Mouse (Mus musculus) stomach, embryonic 14.5 days (tissue): Measurements from ENCODE around the gene Klf15. TPM values are rescaled to one million over a fixed set of nuclear protein-coding genes. Genes with fewer than 3 reads are reported as not detected.

Experiments used
- ATAC-seq: fragments of 200-750 bp; cut with Nextera tagmentation; 2 replicates; pipeline ENCODE4 v1.8.0; 2017; ENCODE audit warnings: low read depth, moderate TSS enrichment; ENCODE audit not compliant: insufficient number of reproducible peaks, insufficient read depth, low FRiP score
- H3K27ac ChIP-seq: fragments of 300-500 bp; sonication (generic); 2 replicates; pipeline ENCODE4 v1.5.1; 2014; ENCODE audit warnings: mild to moderate bottlenecking, low read length, moderate library complexity, mixed read lengths
- H3K27me3 ChIP-seq: fragments of 300-500 bp; sonication (generic); 2 replicates; pipeline ENCODE4 v1.6.1; 2014; ENCODE audit warnings: low read length, control low read depth, mixed read lengths; ENCODE audit not compliant: control insufficient read depth, insufficient read depth
- H3K36me3 ChIP-seq: fragments of 300-500 bp; sonication (generic); 2 replicates; pipeline ENCODE4 v1.6.1; 2014; ENCODE audit warnings: mild to moderate bottlenecking, control low read depth, low read length, moderate library complexity, mixed read lengths; ENCODE audit not compliant: control insufficient read depth, insufficient read depth
- H3K4me1 ChIP-seq: fragments of 300-500 bp; sonication (generic); 2 replicates; pipeline ENCODE4 v1.6.1; 2014; ENCODE audit warnings: low read length, control low read depth, mixed read lengths; ENCODE audit not compliant: control insufficient read depth, insufficient read depth
- H3K4me2 ChIP-seq: fragments of 300-500 bp; sonication (generic); replicated peaks from 2 replicates; pipeline ENCODE4 v1.6.1; 2014; ENCODE audit warnings: low read depth, low read length, control low read depth
- H3K4me3 ChIP-seq: fragments of 300-500 bp; sonication (generic); 2 replicates; pipeline ENCODE4 v1.5.1; 2014; ENCODE audit warnings: low read depth, low read length, control low read depth
- H3K9ac ChIP-seq: fragments of 300-500 bp; sonication (generic); replicated peaks from 2 replicates; pipeline ENCODE4 v1.6.1; 2014; ENCODE audit warnings: low read depth, mild to moderate bottlenecking, control low read depth, low read length, moderate library complexity, mixed read lengths
- H3K9me3 ChIP-seq: fragments of 300-500 bp; sonication (generic); 2 replicates; pipeline ENCODE4 v1.6.1; 2016; ENCODE audit warnings: low read depth, low read length, control low read depth; ENCODE audit not compliant: control insufficient read depth
- WGBS: fragments of 180-500 bp; shearing (Covaris S2); extraction: QIAGEN DNeasy Blood & Tissue Kit; methylation state at CpG from one replicate; pipeline ENCODE4 v1.1.7; 2014; 5-methylcytosine and 5-hydroxymethylcytosine counted together
- polyA plus RNA-seq: library from polyadenylated mRNA; unstranded; fragments of >200 nt; fragmentation: Nextera tagmentation; extraction: Ambion mirVana; gene quantifications from 2 replicates; pipeline ENCODE4 v1.2.1, GENCODE M21; 2014

The Klf15 gene
- polyA plus RNA-seq, 1 experiment from 2014 or later = 3.8 TPM

GRCm38 (mm10) chr6:90501222-90501940 lies 39.0 kb downstream of the Klf15 start:
- no peak overlapping the region for H3K4me3 ChIP-seq
- no peak overlapping the region for H3K27ac ChIP-seq
- no peaks in the 10 kb centered on the region for H3K36me3 ChIP-seq
- no peaks in the 10 kb centered on the region for H3K27me3 ChIP-seq
- H3K4me2 ChIP-seq = no peak overlapping the region
- no peaks in the 10 kb centered on the region for H3K9me3 ChIP-seq
- H3K4me1 ChIP-seq = 0 out of 2 replicates have a peak, but pooled peaks cover 5% of the 10 kb centered on the region
- no peak for ATAC-seq
- no peak overlapping the region for H3K9ac ChIP-seq
- 70% methylated on average over 8 of the region's 8 CpGs for WGBS

DNA sequence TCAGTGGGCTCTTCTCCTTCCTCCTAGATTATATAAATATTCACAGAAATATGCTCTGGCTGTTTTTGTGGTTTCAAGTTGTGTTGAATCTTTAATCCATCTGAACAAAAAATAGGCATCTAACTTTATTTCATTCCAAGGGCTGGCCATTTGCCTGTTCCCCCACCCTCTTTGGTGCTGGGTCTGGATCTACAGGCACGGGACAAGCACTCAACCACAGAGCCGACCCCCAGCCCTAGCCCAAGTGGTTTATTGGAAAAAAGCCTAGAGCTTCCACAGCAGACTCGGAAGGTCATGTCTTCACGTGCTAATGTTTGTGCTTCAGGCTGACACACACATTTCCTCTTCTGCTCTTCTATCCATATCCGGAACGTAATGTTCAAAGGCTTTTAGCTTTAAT lies 43.5 kb downstream of the Klf15 start:
- no peak overlapping the region for H3K9ac ChIP-seq
- H3K36me3 ChIP-seq = no peaks in the 10 kb centered on the region
- H3K4me2 ChIP-seq = no peak overlapping the region
- 24% methylated on average over 6 of the region's 6 CpGs for WGBS
- peaks cover 19% of the 10 kb centered on the region; the same call in 1 of the 2 replicates for H3K4me1 ChIP-seq
- H3K27ac ChIP-seq = no peak overlapping the region
- no peaks in the 10 kb centered on the region for H3K9me3 ChIP-seq
- H3K27me3 ChIP-seq = no peaks in the 10 kb centered on the region
- no peak overlapping the region for H3K4me3 ChIP-seq
- no peak for ATAC-seq

DNA sequence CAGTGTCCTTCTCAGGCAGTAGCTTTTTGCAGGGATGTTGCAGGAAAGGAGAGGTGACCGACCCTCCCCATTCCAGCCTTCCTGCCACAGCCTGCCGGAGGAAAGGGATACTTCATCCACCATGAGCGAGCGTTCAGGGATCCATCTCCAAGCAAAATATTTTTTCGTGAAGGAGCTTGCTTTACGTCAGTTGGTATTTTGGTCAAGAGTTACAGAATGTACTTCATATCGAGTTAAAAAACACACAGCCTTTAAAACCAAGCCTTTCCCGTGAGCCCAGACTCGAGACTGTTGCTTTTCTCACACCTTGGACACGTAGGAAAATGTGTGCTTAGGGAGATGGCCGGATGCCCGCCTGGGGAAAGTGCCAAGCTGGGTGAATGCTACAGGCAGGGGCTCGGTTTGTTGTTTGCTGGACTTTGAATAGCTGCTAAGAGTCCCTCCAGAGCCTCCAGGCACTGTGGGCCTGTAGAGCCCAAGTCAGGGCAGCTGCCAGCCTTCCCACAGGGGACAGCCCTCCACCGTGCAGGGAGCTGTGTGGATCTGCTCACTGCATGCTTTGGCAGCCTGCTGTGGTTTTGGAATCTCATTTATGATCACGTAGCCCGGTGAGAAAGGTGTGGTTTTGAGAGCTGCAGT lies 44.4 kb downstream of the Klf15 start:
- H3K4me2 ChIP-seq = no peak overlapping the region
- no peaks in the 10 kb centered on the region for H3K36me3 ChIP-seq
- H3K9me3 ChIP-seq = no peaks in the 10 kb centered on the region
- H3K4me1 ChIP-seq = peaks cover 19% of the 10 kb centered on the region; the same call in 1 of the 2 replicates
- H3K9ac ChIP-seq = no peak overlapping the region
- peak overlapping the region; percentile 30; the same call in 1 of the 2 replicates for H3K27ac ChIP-seq
- H3K27me3 ChIP-seq = no peaks in the 10 kb centered on the region
- ATAC-seq = peak; percentile 47; the same call in 1 of the 2 replicates
- 46% methylated on average over 16 of the region's 16 CpGs for WGBS
- no peak overlapping the region for H3K4me3 ChIP-seq

DNA sequence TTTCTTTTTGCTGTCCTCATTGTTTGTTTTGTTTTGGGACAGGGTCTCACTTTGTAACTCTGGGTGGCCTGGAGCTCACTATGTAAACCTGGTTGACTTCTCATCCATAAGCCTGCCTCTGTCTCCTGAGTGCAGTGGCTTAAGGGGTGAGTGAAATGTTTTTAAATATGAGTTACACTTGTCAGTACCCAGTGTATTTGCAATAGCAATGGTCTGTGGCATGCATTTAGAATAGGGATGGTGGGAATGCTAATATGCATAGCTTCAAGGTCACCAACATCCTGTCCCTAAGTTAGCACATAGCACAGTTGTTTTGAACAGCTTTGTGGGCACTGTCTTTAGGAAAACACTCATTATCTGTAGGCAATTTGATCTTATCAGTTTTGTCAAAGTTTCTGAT lies 45.1 kb downstream of the Klf15 start:
- Histone ChIP-seq H3K36me3 (no peaks in the 10 kb centered on the region), H3K9me3 (no peaks in the 10 kb centered on the region), H3K27ac (no peak overlapping the region), H3K27me3 (no peaks in the 10 kb centered on the region), H3K4me3 (no peak overlapping the region), H3K4me1 (peaks cover 19% of the 10 kb centered on the region; the same call in 1 of the 2 replicates), H3K4me2 (no peak overlapping the region), H3K9ac (no peak overlapping the region)
- no peak for ATAC-seq

DNA sequence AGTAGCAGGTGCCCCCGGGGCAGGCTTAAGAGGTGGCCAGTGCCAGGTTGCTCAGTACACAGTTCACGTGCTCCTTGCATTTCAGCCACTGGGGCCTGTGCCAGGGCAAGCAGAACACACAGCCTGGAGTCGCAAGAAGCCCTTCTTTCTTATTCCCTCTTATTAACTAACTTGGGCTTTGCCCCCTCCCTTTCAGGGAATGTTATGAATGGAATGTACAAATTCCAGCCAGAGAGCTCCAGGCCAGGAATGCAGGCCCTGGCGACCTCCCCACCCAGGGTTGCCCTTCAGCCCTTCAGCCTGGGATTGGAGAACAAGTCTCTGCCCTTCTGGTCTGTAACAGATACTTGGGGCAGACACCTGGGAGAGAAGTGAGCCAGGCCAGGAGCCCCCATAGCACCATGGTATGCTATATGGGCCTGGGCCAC lies 45.8 kb downstream of the Klf15 start:
- Histone ChIP-seq H3K27ac (no peak overlapping the region), H3K4me1 (peaks cover 19% of the 10 kb centered on the region; the same call in 1 of the 2 replicates), H3K4me2 (no peak overlapping the region), H3K36me3 (no peaks in the 10 kb centered on the region), H3K9ac (no peak overlapping the region), H3K9me3 (no peaks in the 10 kb centered on the region), H3K4me3 (no peak overlapping the region), H3K27me3 (no peaks in the 10 kb centered on the region)
- ATAC-seq = peak; percentile 59; the same call in 1 of the 2 replicates
- 27% methylated on average over 4 of the region's 4 CpGs for WGBS

DNA sequence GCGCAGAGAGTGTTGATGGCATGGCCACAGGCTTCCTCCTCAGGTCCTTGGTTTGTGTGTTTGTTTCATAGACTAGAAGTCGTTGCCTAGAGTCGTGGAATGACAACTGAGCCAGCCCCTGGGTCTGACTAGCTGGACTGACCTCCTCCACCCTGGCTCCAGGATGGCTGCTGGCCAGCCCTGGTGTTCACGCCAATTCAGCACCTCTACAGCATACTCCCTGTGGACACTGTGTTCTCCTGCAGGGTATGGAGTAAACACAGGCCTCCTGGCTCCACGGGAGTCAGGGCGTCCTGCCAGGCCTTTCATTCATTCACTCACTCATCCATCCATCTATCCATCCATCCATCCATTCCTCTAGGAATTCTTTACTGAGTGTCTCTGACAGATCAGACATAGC lies 46.7 kb downstream of the Klf15 start:
- no peaks in the 10 kb centered on the region for H3K36me3 ChIP-seq
- H3K4me2 ChIP-seq = no peak overlapping the region
- no peak overlapping the region for H3K9ac ChIP-seq
- H3K4me1 ChIP-seq = peaks cover 19% of the 10 kb centered on the region; the same call in 1 of the 2 replicates
- no peaks in the 10 kb centered on the region for H3K27me3 ChIP-seq
- WGBS = 51% methylated on average over 6 of the region's 6 CpGs
- ATAC-seq = no peak
- no peaks in the 10 kb centered on the region for H3K9me3 ChIP-seq
- no peak overlapping the region for H3K27ac ChIP-seq
- H3K4me3 ChIP-seq = no peak overlapping the region

DNA sequence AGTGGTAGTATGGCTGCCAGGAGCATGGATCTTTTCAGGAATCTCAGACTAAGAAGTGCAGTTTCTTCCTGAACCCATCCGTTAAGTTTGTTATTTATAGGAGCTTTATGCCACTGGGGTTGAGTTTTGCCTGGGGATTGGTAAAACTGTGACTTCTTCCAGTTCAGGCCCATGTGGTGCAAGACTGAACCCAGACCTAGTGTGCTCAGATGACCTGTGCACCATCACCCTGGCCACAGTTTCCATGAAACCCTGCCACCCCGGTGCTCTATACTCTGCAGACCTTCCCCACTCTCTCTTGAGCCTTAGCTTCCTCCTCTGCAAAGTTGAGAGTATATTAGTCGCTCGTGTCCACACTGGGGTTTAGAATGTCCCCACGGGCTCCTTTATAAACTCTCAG lies 50.0 kb downstream of the Klf15 start:
- Histone ChIP-seq H3K36me3 (no peaks in the 10 kb centered on the region), H3K4me2 (no peak overlapping the region), H3K9ac (no peak overlapping the region), H3K4me3 (no peak overlapping the region), H3K9me3 (no peaks in the 10 kb centered on the region), H3K4me1 (peaks cover 8% of the 10 kb centered on the region; the same call in 1 of the 2 replicates), H3K27me3 (no peaks in the 10 kb centered on the region), H3K27ac (no peak overlapping the region)
- WGBS = 84% methylated on average over 5 of the region's 5 CpGs
- no peak for ATAC-seq

DNA sequence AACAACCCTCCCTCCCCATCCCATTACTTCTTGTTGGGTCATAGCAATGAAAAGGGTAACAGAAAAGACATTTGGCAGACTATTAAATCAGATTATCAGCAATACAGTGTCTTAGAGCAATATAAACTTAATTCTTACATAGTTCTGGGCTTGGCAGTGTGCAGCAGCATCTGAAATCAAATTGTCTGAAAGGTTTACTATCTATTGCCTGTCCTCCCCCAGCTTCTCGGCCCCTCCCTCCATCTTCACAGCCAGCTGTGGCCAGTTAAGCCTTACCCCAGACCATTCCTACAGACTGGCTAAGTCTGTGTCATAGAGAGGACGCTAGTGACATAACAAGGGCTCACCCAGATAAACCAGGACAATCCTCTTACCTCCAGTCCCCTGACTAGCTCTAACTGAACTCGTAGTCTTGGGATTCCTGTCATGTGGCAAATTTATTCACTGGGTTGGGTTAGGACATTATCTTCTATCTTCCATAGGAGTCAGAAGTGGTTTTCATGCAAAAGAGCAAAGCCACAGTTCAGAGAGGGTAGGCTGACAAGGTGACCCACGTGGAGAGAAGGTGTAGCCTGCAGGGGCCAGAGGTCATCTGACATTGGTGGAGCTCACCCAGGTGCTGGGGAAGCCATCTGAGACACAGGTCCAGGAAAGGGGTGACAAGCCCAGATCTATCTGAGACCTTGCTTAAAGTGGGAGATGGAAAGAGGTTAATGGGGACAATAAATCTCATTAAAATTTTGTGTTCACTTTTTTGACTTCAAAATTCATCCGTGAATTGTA lies 50.9 kb downstream of the Klf15 start:
- H3K27ac ChIP-seq = no peak overlapping the region
- no peak overlapping the region for H3K4me2 ChIP-seq
- no peaks in the 10 kb centered on the region for H3K9me3 ChIP-seq
- no peak for ATAC-seq
- H3K36me3 ChIP-seq = no peaks in the 10 kb centered on the region
- 74% methylated on average over 5 of the region's 5 CpGs for WGBS
- H3K9ac ChIP-seq = no peak overlapping the region
- no peaks in the 10 kb centered on the region for H3K27me3 ChIP-seq
- H3K4me3 ChIP-seq = no peak overlapping the region
- H3K4me1 ChIP-seq = peaks cover 3% of the 10 kb centered on the region; the same call in 1 of the 2 replicates
